8 mouse cellular contexts compared by ENCODE assay signal in genomic region chr19:5014961-5015398, GRCm38 (mm10). TPM values are rescaled to one million over a fixed set of nuclear protein-coding genes. Genes with fewer than 3 reads are reported as not detected.
DNase-seq lines count a peak whose midpoint lies in the region; ATAC-seq and TF ChIP-seq lines count a peak whose summit lies in the region.

No protein-coding gene starts in this region.

- TF ChIP-seq POLR2A in bone marrow macrophage, adult 2 months (IDR thresholded peaks at IDR 0.05; ENCODE audit: borderline replicate concordance, low read depth, low read length) = no peak

- H3K9me3 ChIP-seq in forebrain, embryonic 11.5 days (ENCODE audit: control insufficient read depth, low read length) = no peaks in the 10 kb centered on the region
- no peaks in the 10 kb centered on the region for H3K9me3 ChIP-seq in forebrain, embryonic 16.5 days (ENCODE audit: control insufficient read depth, low read length)
- no peaks in the 10 kb centered on the region for H3K9me3 ChIP-seq in midbrain, embryonic 10.5 days (replicated peaks)
- no peaks in the 10 kb centered on the region for H3K9me3 ChIP-seq in midbrain, embryonic 16.5 days (replicated peaks; ENCODE audit: control insufficient read depth, low read length, poor library complexity, severe bottlenecking)
- H3K9me3 ChIP-seq in neural tube, embryonic 11.5 days (ENCODE audit: control insufficient read depth, low read length) = no peaks in the 10 kb centered on the region

- no peak overlapping the region for H3K27ac ChIP-seq in forebrain, embryonic 11.5 days (ENCODE audit: low read depth, low read length)
- H3K27ac ChIP-seq in forebrain, embryonic 16.5 days (ENCODE audit: low read length) = no peak overlapping the region
- H3K27ac ChIP-seq in midbrain, embryonic 10.5 days (replicated peaks) = no peak overlapping the region
- no peak overlapping the region for H3K27ac ChIP-seq in midbrain, embryonic 16.5 days (ENCODE audit: low read length)
- no peak overlapping the region for H3K27ac ChIP-seq in bone marrow macrophage, adult 2 months (ENCODE audit: insufficient read depth, low read depth, low read length)
- no peak overlapping the region for H3K27ac ChIP-seq in neural tube, embryonic 11.5 days (ENCODE audit: low read depth, low read length)

- H3K9ac ChIP-seq in forebrain, embryonic 11.5 days (ENCODE audit: low read length) = no peak overlapping the region
- H3K9ac ChIP-seq in forebrain, embryonic 16.5 days (replicated peaks; ENCODE audit: low read depth, low read length) = no peak overlapping the region
- no peak overlapping the region for H3K9ac ChIP-seq in midbrain, embryonic 16.5 days (ENCODE audit: low read depth, low read length)
- H3K9ac ChIP-seq in neural tube, embryonic 11.5 days (ENCODE audit: low read length) = no peak overlapping the region

- TF ChIP-seq CTCF in bone marrow macrophage, adult 2 months (IDR thresholded peaks at IDR 0.05; ENCODE audit: low read depth, low read length) = peak; percentile 42; the same call in 1 of the 2 replicates

- no peak overlapping the region for H3K4me2 ChIP-seq in forebrain, embryonic 11.5 days (ENCODE audit: low read depth, low read length, severe bottlenecking)
- no peak overlapping the region for H3K4me2 ChIP-seq in forebrain, embryonic 16.5 days (ENCODE audit: low read length)
- no peak overlapping the region for H3K4me2 ChIP-seq in midbrain, embryonic 16.5 days (ENCODE audit: low read length)
- H3K4me2 ChIP-seq in neural tube, embryonic 11.5 days (ENCODE audit: low read depth) = no peak overlapping the region

- peak; percentile 64 for DNase-seq in forebrain, embryonic 11.5 days (ENCODE audit: low spot score)
- peak; percentile 36 for DNase-seq in midbrain, embryonic 10.5 days (ENCODE audit: low spot score)
- DNase-seq in induced T-regulatory cell, adult 2 months (ENCODE audit: low read depth) = peak; percentile 83
- peak; percentile 37 for DNase-seq in neural tube, embryonic 11.5 days (ENCODE audit: low spot score)

- H3K4me1 ChIP-seq in forebrain, embryonic 11.5 days (replicated peaks; ENCODE audit: control insufficient read depth, insufficient read depth, low read length) = no peaks in the 10 kb centered on the region
- peaks cover 5% of the 10 kb centered on the region; the same call in 1 of the 2 replicates for H3K4me1 ChIP-seq in forebrain, embryonic 16.5 days (replicated peaks; ENCODE audit: control insufficient read depth, insufficient read depth, low read length)
- H3K4me1 ChIP-seq in midbrain, embryonic 10.5 days = peaks cover 9% of the 10 kb centered on the region
- no peaks in the 10 kb centered on the region for H3K4me1 ChIP-seq in midbrain, embryonic 16.5 days (ENCODE audit: control insufficient read depth, insufficient read depth, low read length)
- H3K4me1 ChIP-seq in bone marrow macrophage, adult 2 months (ENCODE audit: control insufficient read depth, insufficient read depth, low read length) = peaks cover 22% of the 10 kb centered on the region
- H3K4me1 ChIP-seq in neural tube, embryonic 11.5 days (ENCODE audit: control insufficient read depth, insufficient read depth, low read length) = no peaks in the 10 kb centered on the region

- no peaks in the 10 kb centered on the region for H3K27me3 ChIP-seq in forebrain, embryonic 11.5 days (ENCODE audit: control insufficient read depth, insufficient read depth, low read length)
- no peaks in the 10 kb centered on the region for H3K27me3 ChIP-seq in forebrain, embryonic 16.5 days (replicated peaks; ENCODE audit: control insufficient read depth, insufficient read depth, low read length)
- H3K27me3 ChIP-seq in midbrain, embryonic 10.5 days (ENCODE audit: low read depth, poor library complexity, severe bottlenecking) = 0 out of 2 replicates have a peak, but pooled peaks cover 4% of the 10 kb centered on the region
- no peaks in the 10 kb centered on the region for H3K27me3 ChIP-seq in midbrain, embryonic 16.5 days (ENCODE audit: control insufficient read depth, insufficient read depth, low read depth, low read length)
- H3K27me3 ChIP-seq in neural tube, embryonic 11.5 days (ENCODE audit: control insufficient read depth, insufficient read depth, low read length) = no peaks in the 10 kb centered on the region

- H3K4me3 ChIP-seq in forebrain, embryonic 11.5 days (ENCODE audit: low read depth, low read length) = no peak overlapping the region
- H3K4me3 ChIP-seq in forebrain, embryonic 16.5 days (replicated peaks; ENCODE audit: low read length) = no peak overlapping the region
- H3K4me3 ChIP-seq in midbrain, embryonic 10.5 days = no peak overlapping the region
- no peak overlapping the region for H3K4me3 ChIP-seq in midbrain, embryonic 16.5 days (ENCODE audit: low read depth, low read length)
- H3K4me3 ChIP-seq in bone marrow macrophage, adult 2 months (ENCODE audit: insufficient read depth, low read length) = no peak overlapping the region
- H3K4me3 ChIP-seq in neural tube, embryonic 11.5 days (ENCODE audit: low read depth, low read length) = no peak overlapping the region

- H3K36me3 ChIP-seq in forebrain, embryonic 11.5 days (ENCODE audit: control insufficient read depth, insufficient read depth, low read length) = no peaks in the 10 kb centered on the region
- H3K36me3 ChIP-seq in forebrain, embryonic 16.5 days (ENCODE audit: control insufficient read depth, insufficient read depth) = no peaks in the 10 kb centered on the region
- no peaks in the 10 kb centered on the region for H3K36me3 ChIP-seq in midbrain, embryonic 10.5 days
- no peaks in the 10 kb centered on the region for H3K36me3 ChIP-seq in midbrain, embryonic 16.5 days (ENCODE audit: control insufficient read depth, insufficient read depth, low read length)
- H3K36me3 ChIP-seq in neural tube, embryonic 11.5 days (ENCODE audit: control insufficient read depth, insufficient read depth, low read length) = no peaks in the 10 kb centered on the region

- ATAC-seq in forebrain, embryonic 11.5 days (replicated peaks; ENCODE audit: low FRiP score) = no peak
- ATAC-seq in forebrain, embryonic 16.5 days = no peak
- ATAC-seq in midbrain, embryonic 16.5 days = no peak
- no peak for ATAC-seq in neural tube, embryonic 11.5 days (ENCODE audit: insufficient read depth, low FRiP score, low TSS enrichment)
- ATAC-seq in monocyte, adult 5-6 weeks (replicated peaks; ENCODE audit: insufficient number of reproducible peaks, low FRiP score, low TSS enrichment, poor library complexity, severe bottlenecking) = no peak

- 19% methylated on average over 8 of the region's 8 CpGs for WGBS in forebrain, embryonic 11.5 days
- WGBS in forebrain, embryonic 16.5 days = 10% methylated on average over 8 of the region's 8 CpGs
- WGBS in midbrain, embryonic 10.5 days = 16% methylated on average over 8 of the region's 8 CpGs
- 12% methylated on average over 8 of the region's 8 CpGs for WGBS in midbrain, embryonic 16.5 days
- WGBS in neural tube, embryonic 11.5 days = 21% methylated on average over 8 of the region's 8 CpGs

RNA-seq across cellular contexts. Expression of gene Slc29a2, which starts 8.7 kb away (rescaled TPM):
- polyA plus RNA-seq in forebrain, embryonic 11.5 days (2014; fragmentation: Nextera tagmentation; extraction: Ambion mirVana) = 5.5 and 8.3 TPM in 2 replicates
- polyA plus RNA-seq in forebrain, embryonic 16.5 days (2015; fragmentation: Nextera tagmentation; extraction: Ambion mirVana) = 11.2 and 13.4 TPM in 2 replicates
- polyA plus RNA-seq in midbrain, embryonic 10.5 days (2016; fragmentation: Nextera tagmentation; extraction: Ambion mirVana) = 7.4 and 8.6 TPM in 2 replicates
- 12.1 and 16.0 TPM in 2 replicates for polyA plus RNA-seq in midbrain, embryonic 16.5 days (2015; fragmentation: Nextera tagmentation; extraction: Ambion mirVana)
- 0.91 and 1.2 TPM in 2 replicates for polyA plus RNA-seq in bone marrow macrophage, adult 2 months (2012; ENCODE audit: insufficient read depth, insufficient read length, missing spikeins)
- 3.9 and 6.2 TPM in 2 replicates for polyA plus RNA-seq in neural tube, embryonic 11.5 days (2014; fragmentation: Nextera tagmentation; extraction: Ambion mirVana)
- total RNA-seq in monocyte, adult 5-6 weeks (2017) = 0.97 TPM in 1 of 3 replicates, not detected in the others

RNA-seq across cellular contexts. Expression of gene B4gat1, which starts 23.6 kb away (rescaled TPM):
- 35.2 and 40.4 TPM in 2 replicates for polyA plus RNA-seq in forebrain, embryonic 11.5 days (2014; fragmentation: Nextera tagmentation; extraction: Ambion mirVana)
- polyA plus RNA-seq in forebrain, embryonic 16.5 days (2015; fragmentation: Nextera tagmentation; extraction: Ambion mirVana) = 58.2 and 62.5 TPM in 2 replicates
- polyA plus RNA-seq in midbrain, embryonic 10.5 days (2016; fragmentation: Nextera tagmentation; extraction: Ambion mirVana) = 39.4 and 42.1 TPM in 2 replicates
- polyA plus RNA-seq in midbrain, embryonic 16.5 days (2015; fragmentation: Nextera tagmentation; extraction: Ambion mirVana) = 82.9 and 102 TPM in 2 replicates
- 23.3 and 30.4 TPM in 2 replicates for polyA plus RNA-seq in bone marrow macrophage, adult 2 months (2012; ENCODE audit: insufficient read depth, insufficient read length, missing spikeins)
- 37.9 and 39.8 TPM in 2 replicates for polyA plus RNA-seq in neural tube, embryonic 11.5 days (2014; fragmentation: Nextera tagmentation; extraction: Ambion mirVana)
- total RNA-seq in monocyte, adult 5-6 weeks (2017) = 5.1 to 6.9 TPM in 2 of 3 replicates, not detected in the other

RNA-seq across cellular contexts. Expression of gene AC124502.3, which starts 23.7 kb away (rescaled TPM):
- 4.0 and 4.2 TPM in 2 replicates for polyA plus RNA-seq in forebrain, embryonic 11.5 days (2014; fragmentation: Nextera tagmentation; extraction: Ambion mirVana)
- 2.1 and 2.9 TPM in 2 replicates for polyA plus RNA-seq in forebrain, embryonic 16.5 days (2015; fragmentation: Nextera tagmentation; extraction: Ambion mirVana)
- polyA plus RNA-seq in midbrain, embryonic 10.5 days (2016; fragmentation: Nextera tagmentation; extraction: Ambion mirVana) = 2.2 and 4.4 TPM in 2 replicates
- 2.9 and 4.2 TPM in 2 replicates for polyA plus RNA-seq in midbrain, embryonic 16.5 days (2015; fragmentation: Nextera tagmentation; extraction: Ambion mirVana)
- polyA plus RNA-seq in bone marrow macrophage, adult 2 months (2012; ENCODE audit: insufficient read depth, insufficient read length, missing spikeins) = 1.6 and 2.2 TPM in 2 replicates
- polyA plus RNA-seq in neural tube, embryonic 11.5 days (2014; fragmentation: Nextera tagmentation; extraction: Ambion mirVana) = 1.2 and 2.8 TPM in 2 replicates
- 4.3 TPM in 1 of 3 replicates, not detected in the others for total RNA-seq in monocyte, adult 5-6 weeks (2017)

RNA-seq across cellular contexts. Expression of gene Npas4, which starts 24.9 kb away (rescaled TPM):
- not detected in 2 replicates for polyA plus RNA-seq in forebrain, embryonic 11.5 days (2014; fragmentation: Nextera tagmentation; extraction: Ambion mirVana)
- 0.21 and 0.71 TPM in 2 replicates for polyA plus RNA-seq in forebrain, embryonic 16.5 days (2015; fragmentation: Nextera tagmentation; extraction: Ambion mirVana)
- polyA plus RNA-seq in midbrain, embryonic 10.5 days (2016; fragmentation: Nextera tagmentation; extraction: Ambion mirVana) = not detected in 2 replicates
- polyA plus RNA-seq in midbrain, embryonic 16.5 days (2015; fragmentation: Nextera tagmentation; extraction: Ambion mirVana) = 0.58 and 0.82 TPM in 2 replicates
- 1.3 and 1.6 TPM in 2 replicates for polyA plus RNA-seq in bone marrow macrophage, adult 2 months (2012; ENCODE audit: insufficient read depth, insufficient read length, missing spikeins)
- polyA plus RNA-seq in neural tube, embryonic 11.5 days (2014; fragmentation: Nextera tagmentation; extraction: Ambion mirVana) = 0.12 TPM in 1 of 2 replicates, not detected in the other
- total RNA-seq in monocyte, adult 5-6 weeks (2017) = not detected in 3 replicates

RNA-seq across cellular contexts. Expression of gene Brms1, which starts 26.2 kb away (rescaled TPM):
- polyA plus RNA-seq in forebrain, embryonic 11.5 days (2014; fragmentation: Nextera tagmentation; extraction: Ambion mirVana) = 58.4 and 62.6 TPM in 2 replicates
- 50.2 and 51.2 TPM in 2 replicates for polyA plus RNA-seq in forebrain, embryonic 16.5 days (2015; fragmentation: Nextera tagmentation; extraction: Ambion mirVana)
- polyA plus RNA-seq in midbrain, embryonic 10.5 days (2016; fragmentation: Nextera tagmentation; extraction: Ambion mirVana) = 83.2 and 85.6 TPM in 2 replicates
- polyA plus RNA-seq in midbrain, embryonic 16.5 days (2015; fragmentation: Nextera tagmentation; extraction: Ambion mirVana) = 26.8 and 36.2 TPM in 2 replicates
- polyA plus RNA-seq in bone marrow macrophage, adult 2 months (2012; ENCODE audit: insufficient read depth, insufficient read length, missing spikeins) = 58.2 and 63.1 TPM in 2 replicates
- polyA plus RNA-seq in neural tube, embryonic 11.5 days (2014; fragmentation: Nextera tagmentation; extraction: Ambion mirVana) = 65.5 and 78.9 TPM in 2 replicates
- total RNA-seq in monocyte, adult 5-6 weeks (2017) = 16.6 to 60.3 TPM (median 46.3 TPM) in 3 replicates
